Mouse (Mus musculus): ENCODE data around the gene Cacna1c.
"Not testable (repeated sequence)": the region's sequence is repeated elsewhere in the genome, so short reads cannot be mapped to it uniquely, and the experiment has no call there.

Cacna1c gene

GRCm38 (mm10) chr6:119206006-119206405, 9.8 kb upstream of the Cacna1c start:
- not testable (repeated sequence) for DNase-seq

GRCm38 (mm10) chr6:119204915-119205314, 8.7 kb upstream of the Cacna1c start:
- no peak for DNase-seq

GRCm38 (mm10) chr6:119204286-119204685, 8.1 kb upstream of the Cacna1c start:
- DNase-seq = no peak

GRCm38 (mm10) chr6:119201575-119201974, 5.4 kb upstream of the Cacna1c start:
- no peak for DNase-seq

GRCm38 (mm10) chr6:119200362-119200761, 4.1 kb upstream of the Cacna1c start:
- no peak for DNase-seq

GRCm38 (mm10) chr6:119199274-119199879, 3.2 kb upstream of the Cacna1c start:
- DNase-seq = no peak

GRCm38 (mm10) chr6:119198534-119199273, 2.5 kb upstream of the Cacna1c start:
- peak; percentile 23 for DNase-seq

GRCm38 (mm10) chr6:119194601-119195000, 1.6 kb downstream of the Cacna1c start:
- no peak for DNase-seq

GRCm38 (mm10) chr6:119194161-119194560, 2.1 kb downstream of the Cacna1c start:
- DNase-seq = no peak

- DNase-seq = no peak
These were observed 2.6 kb downstream of the Cacna1c start for GRCm38 (mm10) chr6:119193571-119194154.

- no peak for DNase-seq
These were observed 4.7 kb downstream of the Cacna1c start for GRCm38 (mm10) chr6:119191478-119191877.

GRCm38 (mm10) chr6:119187631-119188030, 8.6 kb downstream of the Cacna1c start:
- no peak for DNase-seq

GRCm38 (mm10) chr6:119186658-119187057, 9.6 kb downstream of the Cacna1c start:
- DNase-seq = peak; percentile 24

- DNase-seq = no peak
These were observed 12.4 kb downstream of the Cacna1c start for GRCm38 (mm10) chr6:119183781-119184180.

- no peak for DNase-seq
These were observed 14.0 kb downstream of the Cacna1c start for GRCm38 (mm10) chr6:119182211-119182610.

GRCm38 (mm10) chr6:119180188-119180587, 16.0 kb downstream of the Cacna1c start:
- DNase-seq = no peak

GRCm38 (mm10) chr6:119177101-119177500, 19.1 kb downstream of the Cacna1c start:
- DNase-seq = no peak

- DNase-seq = no peak
These were observed 20.1 kb downstream of the Cacna1c start for GRCm38 (mm10) chr6:119176103-119176502.

GRCm38 (mm10) chr6:119175078-119175853, 21.0 kb downstream of the Cacna1c start, which contains the start of gene Dcp1b:
TSS of gene Dcp1b (plus strand) at chr6:119175253.
- DNase-seq = peak; percentile 94

- DNase-seq = no peak
These were observed 21.7 kb downstream of the Cacna1c start for GRCm38 (mm10) chr6:119174307-119175074.

- no peak for DNase-seq
These were observed 30.5 kb downstream of the Cacna1c start for GRCm38 (mm10) chr6:119165677-119166076.

GRCm38 (mm10) chr6:119145109-119145508, 51.1 kb downstream of the Cacna1c start:
- no peak for DNase-seq
